Mouse (Mus musculus): Measurements from ENCODE around the gene Ubxn1. TPM values are rescaled to one million over a fixed set of nuclear protein-coding genes. Genes with fewer than 3 reads are reported as not detected.
A peak's percentile ranks its signal among the peaks of the same experiment; 100 is the strongest.

Ubxn1 gene
- total RNA-seq (2012; rRNA removed): 207 and 220 TPM in 2 replicates

- Histone ChIP-seq H3K9me3 (ENCODE audit: control insufficient read depth, insufficient read depth, low read depth, low read length) (no peaks in the 10 kb centered on the region), H3K27ac (ENCODE audit: insufficient read depth, low read depth, low read length, poor library complexity, severe bottlenecking) (peak within 1 kb of the TSS; percentile 88), H3K36me3 (ENCODE audit: control insufficient read depth, insufficient read depth, low read length, poor library complexity, severe bottlenecking) (peaks cover 25% of the 10 kb centered on the region), H3K4me3 (ENCODE audit: insufficient read depth in 1 of 2, low read depth in 1 of 2, low read length in 2 of 2, poor library complexity in 1 of 2, severe bottlenecking in 1 of 2) (peak within 1 kb of the TSS; percentile 91 to 95), H3K9ac (ENCODE audit: insufficient read depth, low read depth, low read length, poor library complexity, severe bottlenecking) (peak within 1 kb of the TSS; percentile 98), H3K4me1 (ENCODE audit: control insufficient read depth in 2 of 2, insufficient read depth in 2 of 2, low read length in 2 of 2, poor library complexity in 1 of 2) (no peaks in the 10 kb centered on the region; a peak in 2 of 4 replicates)
- no peak for TF ChIP-seq ZC3H11A (IDR thresholded peaks at IDR 0.05; ENCODE audit: borderline replicate concordance, low read depth, low read length)
- TF ChIP-seq HCFC1 (IDR thresholded peaks at IDR 0.05; ENCODE audit: borderline replicate concordance, insufficient read depth, low read length): peak; percentile 83
- 0 out of 2 replicates have a peak, but pooled peaks have one; percentile 12 for TF ChIP-seq ZNF384 (IDR thresholded peaks at IDR 0.05; ENCODE audit: low read depth, low read length)
- DNase-seq (ENCODE audit: low read depth, low spot score): peak; percentile 99
- in situ Hi-C loops (cut with MboI; ENCODE audit: low sequenced_read_pairs in 2 of 2, unreplicated experiment in 2 of 2): loop anchor here in 1 of 2 experiments (25.0 kb wide), 1 partner anchor 216 kb away; the partner anchor contains the start of gene Scgb1a1
Measured at GRCm38 (mm10) chr19:8871267-8872186, at the start of gene Ubxn1. Ubxn1 (plus strand) TSS chr19:8871496.

- Histone ChIP-seq H3K9me3 (ENCODE audit: control insufficient read depth, insufficient read depth, low read depth, low read length) (no peaks in the 10 kb centered on the region), H3K27ac (ENCODE audit: insufficient read depth, low read depth, low read length, poor library complexity, severe bottlenecking) (no peak overlapping the region), H3K4me3 (ENCODE audit: insufficient read depth in 1 of 2, low read depth in 1 of 2, low read length in 2 of 2, poor library complexity in 1 of 2, severe bottlenecking in 1 of 2) (peak overlapping the region in 1 of 2 experiments; percentile 28; a peak in 1 of 4 replicates), H3K36me3 (ENCODE audit: control insufficient read depth, insufficient read depth, low read length, poor library complexity, severe bottlenecking) (peaks cover 30% of the 10 kb centered on the region), H3K9ac (ENCODE audit: insufficient read depth, low read depth, low read length, poor library complexity, severe bottlenecking) (0 out of 2 replicates have a peak overlapping the region, but pooled peaks have one; percentile 7), H3K4me1 (ENCODE audit: control insufficient read depth in 2 of 2, insufficient read depth in 2 of 2, low read length in 2 of 2, poor library complexity in 1 of 2) (peaks cover 5 to 6% of the 10 kb centered on the region in 2 experiments; a peak in 2 of 4 replicates)
- DNase-seq (ENCODE audit: low read depth, low spot score): no peak
- in situ Hi-C loops (cut with MboI; ENCODE audit: low sequenced_read_pairs in 2 of 2, unreplicated experiment in 2 of 2): no loop called here
- TF ChIP-seq CHD2 (IDR thresholded peaks at IDR 0.05; ENCODE audit: low read depth, low read length): no peak
- no peak for TF ChIP-seq ZC3H11A (IDR thresholded peaks at IDR 0.05; ENCODE audit: borderline replicate concordance, low read depth, low read length)
Measured at GRCm38 (mm10) chr19:8822696-8823095, 48.6 kb upstream of the Ubxn1 start.

GRCm38 (mm10) chr19:8829660-8830059, 41.6 kb upstream of the Ubxn1 start, which contains the start of gene AC129217.1:
AC129217.1 (plus strand) TSS chr19:8829773.
- no peaks in the 10 kb centered on the region for H3K9me3 ChIP-seq (ENCODE audit: control insufficient read depth, insufficient read depth, low read depth, low read length)
- no peak for TF ChIP-seq CHD2 (IDR thresholded peaks at IDR 0.05; ENCODE audit: low read depth, low read length)
- TF ChIP-seq HCFC1 (IDR thresholded peaks at IDR 0.05; ENCODE audit: borderline replicate concordance, insufficient read depth, low read length): no peak
- TF ChIP-seq ZNF384 (IDR thresholded peaks at IDR 0.05; ENCODE audit: low read depth, low read length): no peak
- no peak for TF ChIP-seq MAFK (IDR thresholded peaks at IDR 0.05; ENCODE audit: insufficient read depth, low read depth, low read length)
- no peak for TF ChIP-seq ZC3H11A (IDR thresholded peaks at IDR 0.05; ENCODE audit: borderline replicate concordance, low read depth, low read length)
- H3K4me3 ChIP-seq (ENCODE audit: insufficient read depth in 1 of 2, low read depth in 1 of 2, low read length in 2 of 2, poor library complexity in 1 of 2, severe bottlenecking in 1 of 2): no peak within 1 kb of the TSS
- DNase-seq (ENCODE audit: low read depth, low spot score): no peak
- peaks cover 53% of the 10 kb centered on the region for H3K36me3 ChIP-seq (ENCODE audit: control insufficient read depth, insufficient read depth, low read length, poor library complexity, severe bottlenecking)
- in situ Hi-C loops (cut with MboI; ENCODE audit: low sequenced_read_pairs in 2 of 2, unreplicated experiment in 2 of 2): no loop called here
- no peak within 1 kb of the TSS; the same call in 1 of the 2 replicates for H3K27ac ChIP-seq (ENCODE audit: insufficient read depth, low read depth, low read length, poor library complexity, severe bottlenecking)
- no peak within 1 kb of the TSS for H3K9ac ChIP-seq (ENCODE audit: insufficient read depth, low read depth, low read length, poor library complexity, severe bottlenecking)
- H3K4me1 ChIP-seq (ENCODE audit: control insufficient read depth in 2 of 2, insufficient read depth in 2 of 2, low read length in 2 of 2, poor library complexity in 1 of 2): peaks cover 0 to 7% of the 10 kb centered on the region in 2 experiments; a peak in 1 of 4 replicates

- Histone ChIP-seq H3K9ac (ENCODE audit: insufficient read depth, low read depth, low read length, poor library complexity, severe bottlenecking) (no peak overlapping the region; the same call in 1 of the 2 replicates), H3K36me3 (ENCODE audit: control insufficient read depth, insufficient read depth, low read length, poor library complexity, severe bottlenecking) (peaks cover 45% of the 10 kb centered on the region), H3K4me3 (ENCODE audit: insufficient read depth in 1 of 2, low read depth in 1 of 2, low read length in 2 of 2, poor library complexity in 1 of 2, severe bottlenecking in 1 of 2) (no peak overlapping the region), H3K4me1 (ENCODE audit: control insufficient read depth in 2 of 2, insufficient read depth in 2 of 2, low read length in 2 of 2, poor library complexity in 1 of 2) (peaks cover 0 to 2% of the 10 kb centered on the region in 2 experiments; a peak in 1 of 4 replicates), H3K27ac (ENCODE audit: insufficient read depth, low read depth, low read length, poor library complexity, severe bottlenecking) (no peak overlapping the region), H3K9me3 (ENCODE audit: control insufficient read depth, insufficient read depth, low read depth, low read length) (no peaks in the 10 kb centered on the region)
- in situ Hi-C loops (cut with MboI; ENCODE audit: low sequenced_read_pairs in 2 of 2, unreplicated experiment in 2 of 2): no loop called here
- no peak for TF ChIP-seq ZC3H11A (IDR thresholded peaks at IDR 0.05; ENCODE audit: borderline replicate concordance, low read depth, low read length)
- TF ChIP-seq MAFK (IDR thresholded peaks at IDR 0.05; ENCODE audit: insufficient read depth, low read depth, low read length): no peak
- TF ChIP-seq ZNF384 (IDR thresholded peaks at IDR 0.05; ENCODE audit: low read depth, low read length): no peak
- TF ChIP-seq HCFC1 (IDR thresholded peaks at IDR 0.05; ENCODE audit: borderline replicate concordance, insufficient read depth, low read length): no peak
- TF ChIP-seq CHD2 (IDR thresholded peaks at IDR 0.05; ENCODE audit: low read depth, low read length): no peak
- no peak for DNase-seq (ENCODE audit: low read depth, low spot score)
Measured at GRCm38 (mm10) chr19:8830664-8831063, 40.6 kb upstream of the Ubxn1 start.

Measured in ES-E14 (cell line).